Mouse (Mus musculus) midbrain, embryonic 10.5 days (tissue): ENCODE measurements around the gene Zfp575. TPM values are rescaled to one million over a fixed set of nuclear protein-coding genes. Genes with fewer than 3 reads are reported as not detected.

Experiments
- DNase-seq: peaks from one replicate; pipeline ENCODE4 v3.0.0-alpha.2; 2017; ENCODE audit warnings: low spot score
- H3K27ac ChIP-seq: fragments of 300-500 bp; sonication (generic); replicated peaks from 2 replicates; pipeline ENCODE4 v1.5.1; 2016; ENCODE audit warnings: mild to moderate bottlenecking
- H3K27me3 ChIP-seq: fragments of 300-500 bp; sonication (generic); 2 replicates; pipeline ENCODE4 v1.6.1; 2016; ENCODE audit warnings: low read depth, mild to moderate bottlenecking; ENCODE audit not compliant: poor library complexity, severe bottlenecking
- H3K36me3 ChIP-seq: fragments of 300-500 bp; sonication (generic); 2 replicates; pipeline ENCODE4 v1.6.1; 2016; ENCODE audit warnings: mild to moderate bottlenecking, moderate library complexity
- H3K4me1 ChIP-seq: fragments of 300-500 bp; sonication (generic); 2 replicates; pipeline ENCODE4 v1.6.1; 2016
- H3K4me3 ChIP-seq: fragments of 300-500 bp; sonication (generic); 2 replicates; pipeline ENCODE4 v1.5.1; 2016; ENCODE audit warnings: mild to moderate bottlenecking, moderate library complexity
- H3K9me3 ChIP-seq: fragments of 300-500 bp; sonication (generic); replicated peaks from 2 replicates; pipeline ENCODE4 v1.6.1; 2016; ENCODE audit warnings: mild to moderate bottlenecking
- WGBS: fragments of 180-500 bp; shearing (Covaris S2); methylation state at CpG from one replicate; pipeline ENCODE4 v1.1.7; 2016; 5-methylcytosine and 5-hydroxymethylcytosine counted together
- polyA plus RNA-seq: library from polyadenylated mRNA; unstranded; fragments of >200 nt; fragmentation: Nextera tagmentation; extraction: Ambion mirVana; gene quantifications from 2 replicates; pipeline ENCODE4 v1.2.1, GENCODE M21; 2016

The Zfp575 gene
- polyA plus RNA-seq, 1 experiment from 2014 or later, result 1.4 TPM

GRCm38 (mm10) chr7:24572455-24572854 lies 15.0 kb downstream of the Zfp575 start:
- DNase-seq, result no peak
- H3K27ac ChIP-seq, result no peak overlapping the region
- no peaks in the 10 kb centered on the region for H3K27me3 ChIP-seq
- 60% methylated on average over 5 of the region's 5 CpGs for WGBS
- no peak overlapping the region for H3K4me3 ChIP-seq
- no peaks in the 10 kb centered on the region for H3K9me3 ChIP-seq
- H3K36me3 ChIP-seq, result peaks cover 61% of the 10 kb centered on the region
- H3K4me1 ChIP-seq, result no peaks in the 10 kb centered on the region

GRCm38 (mm10) chr7:24571071-24571470 lies 16.4 kb downstream of the Zfp575 start:
- no peak for DNase-seq
- Histone ChIP-seq H3K27me3 (no peaks in the 10 kb centered on the region), H3K36me3 (peaks cover 74% of the 10 kb centered on the region), H3K4me3 (no peak overlapping the region), H3K27ac (no peak overlapping the region), H3K4me1 (no peaks in the 10 kb centered on the region), H3K9me3 (no peaks in the 10 kb centered on the region)
- WGBS, result 92% methylated on average over 4 of the region's 4 CpGs

GRCm38 (mm10) chr7:24568512-24568911 lies 18.9 kb downstream of the Zfp575 start:
- WGBS, result 87% methylated on average over 4 of the region's 4 CpGs
- H3K4me1 ChIP-seq, result no peaks in the 10 kb centered on the region
- no peaks in the 10 kb centered on the region for H3K9me3 ChIP-seq
- H3K4me3 ChIP-seq, result no peak overlapping the region
- peaks cover 97% of the 10 kb centered on the region for H3K36me3 ChIP-seq
- H3K27me3 ChIP-seq, result no peaks in the 10 kb centered on the region
- DNase-seq, result no peak
- no peak overlapping the region for H3K27ac ChIP-seq

- no peak overlapping the region for H3K27ac ChIP-seq
- no peaks in the 10 kb centered on the region for H3K9me3 ChIP-seq
- H3K27me3 ChIP-seq, result no peaks in the 10 kb centered on the region
- H3K4me3 ChIP-seq, result no peak overlapping the region
- H3K4me1 ChIP-seq, result no peaks in the 10 kb centered on the region
- 94% methylated on average over 9 of the region's 9 CpGs for WGBS
- no peak for DNase-seq
- peaks cover 97% of the 10 kb centered on the region for H3K36me3 ChIP-seq
Observed at GRCm38 (mm10) chr7:24566206-24566605, 21.2 kb downstream of the Zfp575 start.

- peaks cover 97% of the 10 kb centered on the region for H3K36me3 ChIP-seq
- WGBS, result 94% methylated on average over 11 of the region's 11 CpGs
- H3K9me3 ChIP-seq, result no peaks in the 10 kb centered on the region
- no peaks in the 10 kb centered on the region for H3K27me3 ChIP-seq
- no peak for DNase-seq
- H3K4me3 ChIP-seq, result no peak overlapping the region
- H3K4me1 ChIP-seq, result no peaks in the 10 kb centered on the region
- no peak overlapping the region for H3K27ac ChIP-seq
Observed at GRCm38 (mm10) chr7:24565627-24566026, 21.8 kb downstream of the Zfp575 start.

- Histone ChIP-seq H3K9me3 (no peaks in the 10 kb centered on the region), H3K36me3 (peaks cover 97% of the 10 kb centered on the region), H3K4me1 (no peaks in the 10 kb centered on the region), H3K4me3 (no peak overlapping the region), H3K27ac (no peak overlapping the region), H3K27me3 (no peaks in the 10 kb centered on the region)
- WGBS, result 65% methylated on average over 6 of the region's 6 CpGs
- DNase-seq, result peak; percentile 71
Observed at GRCm38 (mm10) chr7:24564607-24565265, 22.7 kb downstream of the Zfp575 start.

GRCm38 (mm10) chr7:24563837-24564206 lies 23.6 kb downstream of the Zfp575 start:
- no peaks in the 10 kb centered on the region for H3K9me3 ChIP-seq
- no peak overlapping the region for H3K27ac ChIP-seq
- H3K4me1 ChIP-seq, result no peaks in the 10 kb centered on the region
- no peaks in the 10 kb centered on the region for H3K27me3 ChIP-seq
- no peak for DNase-seq
- WGBS, result 89% methylated on average over 4 of the region's 4 CpGs
- peaks cover 98% of the 10 kb centered on the region for H3K36me3 ChIP-seq
- no peak overlapping the region for H3K4me3 ChIP-seq

- DNase-seq, result no peak
- 94% methylated on average over 8 of the region's 8 CpGs for WGBS
- H3K27ac ChIP-seq, result no peak overlapping the region
- no peaks in the 10 kb centered on the region for H3K9me3 ChIP-seq
- H3K27me3 ChIP-seq, result no peaks in the 10 kb centered on the region
- peaks cover 98% of the 10 kb centered on the region for H3K36me3 ChIP-seq
- H3K4me3 ChIP-seq, result no peak overlapping the region
- no peaks in the 10 kb centered on the region for H3K4me1 ChIP-seq
Observed at GRCm38 (mm10) chr7:24563191-24563836, 24.1 kb downstream of the Zfp575 start.

GRCm38 (mm10) chr7:24561450-24561849 lies 26.0 kb downstream of the Zfp575 start:
- no peak for DNase-seq
- H3K36me3 ChIP-seq, result peaks cover 91% of the 10 kb centered on the region
- H3K4me3 ChIP-seq, result no peak overlapping the region
- H3K4me1 ChIP-seq, result no peaks in the 10 kb centered on the region
- H3K9me3 ChIP-seq, result no peaks in the 10 kb centered on the region; the same call in 1 of the 2 replicates
- no peak overlapping the region for H3K27ac ChIP-seq
- H3K27me3 ChIP-seq, result no peaks in the 10 kb centered on the region
- WGBS, result 95% methylated on average over 4 of the region's 4 CpGs

GRCm38 (mm10) chr7:24555786-24556185 lies 31.7 kb downstream of the Zfp575 start:
- WGBS, result 95% methylated on average over 10 of the region's 10 CpGs
- no peak for DNase-seq
- no peaks in the 10 kb centered on the region for H3K27me3 ChIP-seq
- H3K9me3 ChIP-seq, result no peaks in the 10 kb centered on the region; the same call in 1 of the 2 replicates
- no peak overlapping the region for H3K27ac ChIP-seq
- H3K4me1 ChIP-seq, result no peaks in the 10 kb centered on the region
- no peak overlapping the region for H3K4me3 ChIP-seq
- H3K36me3 ChIP-seq, result peaks cover 91% of the 10 kb centered on the region

GRCm38 (mm10) chr7:24551985-24552759 lies 35.3 kb downstream of the Zfp575 start:
- Histone ChIP-seq H3K27ac (no peak overlapping the region), H3K4me3 (no peak overlapping the region), H3K27me3 (no peaks in the 10 kb centered on the region), H3K36me3 (peaks cover 89% of the 10 kb centered on the region), H3K4me1 (peaks cover 10% of the 10 kb centered on the region), H3K9me3 (no peaks in the 10 kb centered on the region; the same call in 1 of the 2 replicates)
- 90% methylated on average over 12 of the region's 12 CpGs for WGBS
- no peak for DNase-seq

GRCm38 (mm10) chr7:24547534-24548036 lies 39.9 kb downstream of the Zfp575 start:
- no peaks in the 10 kb centered on the region for H3K27me3 ChIP-seq
- peak overlapping the region; percentile 88 for H3K4me3 ChIP-seq
- H3K36me3 ChIP-seq, result peaks cover 48% of the 10 kb centered on the region
- peaks cover 19% of the 10 kb centered on the region for H3K4me1 ChIP-seq
- 39% methylated on average over 13 of the region's 13 CpGs for WGBS
- DNase-seq, result no peak
- no peaks in the 10 kb centered on the region for H3K9me3 ChIP-seq
- peak overlapping the region; percentile 90 for H3K27ac ChIP-seq
